Mouse (Mus musculus): ENCODE measurements at regions not wholly inside any gene's neighbourhood (a gene's known extent, or its start where the extent isn't known, plus 50 kb on each side); places are given as distances from the start of the nearest gene placed in this dataset.

- DNase-seq (ENCODE audit: low spot score): no peak
Observed at GRCm38 (mm10) chr1:92731353-92732282, 83.0 kb upstream of the Otos start.

- DNase-seq (ENCODE audit: low spot score): no peak
Observed at GRCm38 (mm10) chr1:92730576-92730975, 81.9 kb upstream of the Otos start.

- no peak for DNase-seq (ENCODE audit: low spot score)
Observed at GRCm38 (mm10) chr1:92727961-92728360, 79.3 kb upstream of the Otos start.

- DNase-seq (ENCODE audit: low spot score): no peak
Observed at GRCm38 (mm10) chr1:92727371-92727770, 78.7 kb upstream of the Otos start.

- no peak for DNase-seq (ENCODE audit: low spot score)
Observed at GRCm38 (mm10) chr1:92726341-92726740, 77.7 kb upstream of the Otos start.

GRCm38 (mm10) chr1:92724135-92724534 is 75.5 kb upstream of the Otos start:
- DNase-seq (ENCODE audit: low spot score): no peak

- no peak for DNase-seq (ENCODE audit: low spot score)
Observed at GRCm38 (mm10) chr1:92720567-92720966, 71.9 kb upstream of the Otos start.

- no peak for DNase-seq (ENCODE audit: low spot score)
Observed at GRCm38 (mm10) chr1:92719864-92720263, 71.2 kb upstream of the Otos start.

- no peak for DNase-seq (ENCODE audit: low spot score)
Observed at GRCm38 (mm10) chr1:92718108-92718507, 69.5 kb upstream of the Otos start.

GRCm38 (mm10) chr1:92714725-92715324 is 66.2 kb upstream of the Otos start:
- no peak for DNase-seq (ENCODE audit: low spot score)

- DNase-seq (ENCODE audit: low spot score): no peak
Observed at GRCm38 (mm10) chr1:92712366-92712765, 63.7 kb upstream of the Otos start.

GRCm38 (mm10) chr1:92710321-92710839 is 61.7 kb upstream of the Otos start:
- DNase-seq (ENCODE audit: low spot score): no peak

- DNase-seq (ENCODE audit: low spot score): peak; percentile 10
Observed at GRCm38 (mm10) chr1:92709190-92709850, 60.7 kb upstream of the Otos start.

- DNase-seq (ENCODE audit: low spot score): no peak
Observed at GRCm38 (mm10) chr1:92707917-92708897, 59.6 kb upstream of the Otos start.

- no peak for DNase-seq (ENCODE audit: low spot score)
Observed at GRCm38 (mm10) chr1:92707441-92707840, 58.8 kb upstream of the Otos start.

- no peak for DNase-seq (ENCODE audit: low spot score)
Observed at GRCm38 (mm10) chr1:92703903-92704302, 55.3 kb upstream of the Otos start.

- no peak for DNase-seq (ENCODE audit: low spot score)
Observed at GRCm38 (mm10) chr1:92703270-92703669, 54.6 kb upstream of the Otos start.

- DNase-seq (ENCODE audit: low spot score): no peak
Observed at GRCm38 (mm10) chr1:92700107-92700506, 51.5 kb upstream of the Otos start.

GRCm38 (mm10) chr1:92699697-92700096 is 51.1 kb upstream of the Otos start:
- no peak for DNase-seq (ENCODE audit: low spot score)

- no peak for DNase-seq (ENCODE audit: low spot score)
Observed at GRCm38 (mm10) chr1:92699048-92699447, 50.4 kb upstream of the Otos start.

GRCm38 (mm10) chr1:92698541-92698940 is 49.9 kb upstream of the Otos start:
- DNase-seq (ENCODE audit: low spot score): no peak
